Mouse (Mus musculus) brown adipose tissue, adult 24 weeks (tissue): ENCODE results near the gene Rabac1. TPM values are rescaled to one million over a fixed set of nuclear protein-coding genes. Genes with fewer than 3 reads are reported as not detected.

Experiments
- polyA plus RNA-seq: library from polyadenylated mRNA; stranded (reverse); fragments of >200 nt; gene quantifications from 2 replicates; pipeline ENCODE4 v1.2.4, GENCODE M21; 2012; ENCODE audit not compliant: missing spikeins, insufficient read depth, insufficient read length

Gene Rabac1
- polyA plus RNA-seq, 1 experiment, result 236 TPM

Other genes starting within 250 kb of the Rabac1 start
- not detected in 2 replicates for gene Gm4763, start 245.8 kb downstream of the Rabac1 start, polyA plus RNA-seq
- not detected in 2 replicates for gene Cd177, start 212.4 kb downstream of the Rabac1 start, polyA plus RNA-seq
- not detected in 2 replicates for gene Ceacam10, start 195.5 kb downstream of the Rabac1 start, polyA plus RNA-seq
- gene Gm9844, start 110.5 kb downstream of the Rabac1 start, polyA plus RNA-seq, result not detected in 2 replicates
- gene Lypd4, start 102.8 kb downstream of the Rabac1 start, polyA plus RNA-seq, result not detected in 2 replicates
- gene Dmrtc2, start 102.7 kb downstream of the Rabac1 start, polyA plus RNA-seq, result not detected in 2 replicates
- gene Rps19, start 88.4 kb downstream of the Rabac1 start, polyA plus RNA-seq, result 1,002 and 1,046 TPM in 2 replicates
- gene Cd79a, start 75.4 kb downstream of the Rabac1 start, polyA plus RNA-seq, result 0.71 and 0.96 TPM in 2 replicates
- 26.1 and 28.4 TPM in 2 replicates for gene Arhgef1, start 69.8 kb downstream of the Rabac1 start, polyA plus RNA-seq
- gene Gm4881, start 28.3 kb downstream of the Rabac1 start, polyA plus RNA-seq, result not detected in 2 replicates
- gene Atp1a3, start 33.2 kb upstream of the Rabac1 start, polyA plus RNA-seq, result 4.8 and 5.9 TPM in 2 replicates
- gene Grik5, start 99.6 kb upstream of the Rabac1 start, polyA plus RNA-seq, result 2.8 and 3.5 TPM in 2 replicates
- 5.9 and 7.6 TPM in 2 replicates for gene Zfp574, start 99.8 kb upstream of the Rabac1 start, polyA plus RNA-seq
- 0.52 and 0.79 TPM in 2 replicates for gene Pou2f2, start 207.0 kb upstream of the Rabac1 start, polyA plus RNA-seq
- 6.1 and 10.0 TPM in 2 replicates for gene Dedd2, start 247.9 kb upstream of the Rabac1 start, polyA plus RNA-seq
- 1.9 and 2.6 TPM in 2 replicates for gene Zfp526, start 248.7 kb upstream of the Rabac1 start, polyA plus RNA-seq